Mouse (Mus musculus): Measurements from ENCODE around the gene Pheta1. TPM values are rescaled to one million over a fixed set of nuclear protein-coding genes. Genes with fewer than 3 reads are reported as not detected.

Pheta1 gene
- 1 to 10 TPM; 6.3 to 9.5 (median 7.5) TPM for total RNA-seq (2022)

DNA sequence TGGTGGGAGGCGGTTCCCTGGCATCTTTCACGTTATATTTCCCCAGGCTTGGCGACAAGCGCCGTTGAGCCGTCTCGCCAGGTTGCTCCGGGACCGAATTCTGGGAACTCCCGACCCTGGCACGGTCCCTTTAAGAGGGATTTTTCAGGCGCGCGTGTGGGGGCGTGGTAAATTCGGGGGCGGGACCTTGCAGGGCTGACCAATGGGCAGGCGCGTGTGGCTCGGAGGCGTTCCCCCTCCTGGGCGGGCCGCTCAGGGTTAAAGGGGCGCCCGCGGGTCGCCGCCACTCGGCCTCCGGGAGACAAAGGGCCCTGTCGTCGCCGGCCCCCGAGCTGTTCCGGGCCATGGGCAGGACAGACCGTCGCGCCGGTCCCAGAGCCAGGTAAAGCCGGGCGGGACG is at the start of gene Pheta1:
TSS of gene Pheta1 (plus strand) at position 242 of the 400 bp plus-strand sequence.
- peak; percentile 89 for DNase-seq

- no peak for DNase-seq
These were observed 41.6 kb upstream of the Pheta1 start for GRCm38 (mm10) chr5:121807186-121807585.

GRCm38 (mm10) chr5:121808202-121808601 is 40.6 kb upstream of the Pheta1 start:
- no peak for DNase-seq

GRCm38 (mm10) chr5:121809667-121810224 is 39.0 kb upstream of the Pheta1 start:
- DNase-seq, result no peak

- DNase-seq, result no peak
These were observed 38.2 kb upstream of the Pheta1 start for GRCm38 (mm10) chr5:121810331-121811151.

DNA sequence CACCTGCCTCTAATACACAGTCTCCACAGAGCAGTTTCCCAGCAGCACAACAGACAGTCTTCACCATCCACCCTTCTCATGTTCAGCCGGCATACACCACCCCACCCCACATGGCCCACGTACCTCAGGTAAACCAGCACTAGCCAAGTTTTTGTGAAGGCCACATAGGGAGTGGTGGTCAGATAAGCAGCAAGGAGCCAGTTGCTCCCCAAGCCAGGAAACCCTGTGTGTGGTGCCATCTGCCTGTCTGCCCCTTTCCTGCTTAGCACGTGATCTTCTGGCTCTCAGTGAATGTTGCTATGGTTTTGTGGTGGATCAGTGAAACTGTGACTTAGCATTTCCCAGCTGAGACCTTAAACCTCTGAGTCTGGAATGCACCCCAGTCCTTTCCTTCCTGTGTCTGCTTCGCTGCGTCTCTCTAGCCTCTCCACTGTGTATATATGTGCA is 37.3 kb upstream of the Pheta1 start:
- DNase-seq, result no peak

DNA sequence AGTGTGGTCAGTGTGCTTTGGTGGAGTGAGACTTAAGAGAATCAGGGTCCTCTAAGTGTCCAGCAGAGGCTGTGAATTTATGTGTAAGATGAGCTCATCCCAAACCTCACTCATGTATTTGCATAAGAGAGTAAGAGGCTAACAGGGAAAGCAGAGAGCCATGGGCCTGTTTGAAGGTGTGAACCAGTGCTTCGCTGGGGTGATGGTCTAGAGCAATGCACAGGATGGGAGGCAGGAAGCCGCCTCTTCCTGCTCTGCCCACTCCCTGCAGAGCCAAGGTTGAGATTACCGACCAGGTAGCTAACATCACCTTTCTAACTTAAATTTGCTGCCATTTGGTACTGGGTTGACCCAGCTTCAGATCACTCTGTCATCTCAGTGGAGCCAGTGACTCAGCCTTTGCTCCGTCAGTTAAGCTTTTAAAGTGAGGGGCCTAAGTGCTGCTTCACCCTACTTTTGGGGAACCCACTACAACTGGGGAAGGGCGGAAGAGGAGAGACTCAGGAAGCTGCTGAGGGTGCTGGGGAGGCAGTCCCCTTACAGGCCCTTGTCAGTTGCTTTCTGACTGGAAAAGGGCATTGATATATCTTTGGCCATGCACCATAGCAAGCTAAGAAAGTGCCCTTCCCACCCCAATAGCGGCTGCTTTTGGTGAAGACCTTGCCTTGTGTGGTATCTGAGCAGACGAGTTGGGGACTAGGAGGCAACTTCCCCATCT is 36.1 kb upstream of the Pheta1 start:
- no peak for DNase-seq

- DNase-seq, result no peak
These were observed 35.0 kb upstream of the Pheta1 start for GRCm38 (mm10) chr5:121813744-121814143.

DNA sequence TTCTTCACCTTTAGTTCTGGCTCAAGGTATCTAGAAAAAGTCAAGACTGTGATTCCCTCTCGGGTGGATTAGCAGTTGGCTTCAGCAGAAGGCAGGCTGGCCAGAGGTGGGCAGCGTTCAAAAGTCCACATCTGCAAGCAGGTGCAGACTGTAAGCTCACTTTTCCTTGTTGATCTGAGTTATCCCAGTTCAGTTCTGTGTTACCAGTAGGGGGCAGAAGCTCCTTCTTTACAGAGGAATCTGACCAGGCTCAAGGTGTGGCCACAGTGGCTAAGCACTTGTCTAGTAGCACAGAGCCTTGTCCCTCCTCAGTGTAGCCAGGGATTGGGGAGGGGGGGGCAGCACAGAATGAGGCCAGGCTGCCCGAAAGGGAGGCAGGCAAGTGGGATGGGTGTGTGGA is 33.7 kb upstream of the Pheta1 start:
- no peak for DNase-seq

GRCm38 (mm10) chr5:121815867-121816380 is 32.9 kb upstream of the Pheta1 start:
- DNase-seq, result no peak

DNA sequence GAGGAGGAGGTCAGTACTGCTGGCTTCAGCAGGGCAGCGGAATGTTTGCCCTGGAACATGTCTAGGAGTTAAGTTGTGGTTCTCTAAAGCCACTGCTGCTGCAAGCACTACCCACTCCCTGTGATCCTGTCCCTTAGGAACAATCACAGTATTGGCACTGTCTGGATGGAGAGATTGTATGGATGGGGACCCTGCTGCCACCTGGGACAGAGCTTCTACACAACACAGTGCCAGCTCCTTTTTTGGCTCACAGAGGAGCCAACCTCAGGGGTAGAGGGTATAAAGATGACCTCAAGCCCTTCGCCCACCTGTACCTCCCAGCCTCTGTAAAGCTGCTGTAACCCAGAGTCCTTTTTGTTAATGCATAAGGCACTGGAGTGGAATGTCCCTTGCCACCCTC is 32.2 kb upstream of the Pheta1 start:
- no peak for DNase-seq

GRCm38 (mm10) chr5:121817551-121817950 is 31.2 kb upstream of the Pheta1 start:
- no peak for DNase-seq

- no peak for DNase-seq
These were observed 30.4 kb upstream of the Pheta1 start for GRCm38 (mm10) chr5:121818401-121818800.

GRCm38 (mm10) chr5:121818862-121819261 is 29.9 kb upstream of the Pheta1 start:
- DNase-seq, result no peak

GRCm38 (mm10) chr5:121819559-121819958 is 29.2 kb upstream of the Pheta1 start:
- DNase-seq, result no peak

- DNase-seq, result no peak
These were observed 28.6 kb upstream of the Pheta1 start for GRCm38 (mm10) chr5:121820161-121820560.

DNA sequence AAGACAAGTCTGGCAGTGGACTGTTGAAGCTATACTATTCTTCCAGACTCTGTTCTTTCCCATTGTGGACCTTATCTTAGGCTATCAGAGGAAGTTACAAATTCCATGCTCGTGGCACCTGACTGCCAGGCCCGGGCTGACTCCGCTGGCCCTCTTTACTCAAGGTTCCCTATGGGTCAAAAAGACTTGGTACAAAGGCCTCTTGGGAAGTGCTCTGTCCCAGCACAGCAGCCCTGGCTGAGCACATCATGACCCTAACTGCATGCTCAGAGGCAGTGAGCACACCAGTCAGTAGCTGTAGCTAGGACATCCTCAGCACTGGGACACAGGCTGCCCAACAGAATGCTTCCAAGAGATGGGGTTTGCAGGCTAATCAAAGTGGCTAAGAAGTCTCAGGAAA is 28.1 kb upstream of the Pheta1 start:
- DNase-seq, result no peak

- DNase-seq, result no peak
These were observed 27.7 kb upstream of the Pheta1 start for GRCm38 (mm10) chr5:121821116-121821515.

- no peak for DNase-seq
These were observed 27.2 kb upstream of the Pheta1 start for GRCm38 (mm10) chr5:121821552-121821951.

GRCm38 (mm10) chr5:121822786-121823505 is 25.8 kb upstream of the Pheta1 start:
- no peak for DNase-seq

GRCm38 (mm10) chr5:121823668-121824067 is 25.1 kb upstream of the Pheta1 start:
- DNase-seq, result no peak

DNA sequence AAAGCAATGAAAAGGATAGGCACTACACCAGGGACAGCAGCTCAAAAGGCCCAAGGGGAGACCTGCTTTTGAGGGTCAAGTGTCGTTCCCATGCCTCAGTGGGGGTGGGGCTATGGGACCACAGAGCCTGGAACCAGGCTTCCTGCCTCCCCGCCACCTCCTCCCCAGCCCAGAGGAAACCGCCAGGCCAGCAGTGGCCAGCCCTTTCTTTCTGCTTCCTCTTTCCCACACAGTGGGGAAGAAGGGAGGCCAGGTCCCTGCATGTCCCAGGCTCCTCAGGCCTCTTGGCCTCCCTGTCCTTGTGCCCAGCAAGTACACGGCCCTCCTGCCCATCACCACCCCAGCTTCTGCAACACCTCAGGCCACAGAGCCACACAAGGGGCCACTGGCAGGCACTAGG is 24.7 kb upstream of the Pheta1 start:
- no peak for DNase-seq

- no peak for DNase-seq
These were observed 23.2 kb upstream of the Pheta1 start for GRCm38 (mm10) chr5:121825606-121826005.
